Mouse (Mus musculus) small intestine, adult 2 months (tissue): ENCODE data around the gene 2310011J03Rik.

Source experiments
- CTCF ChIP-seq: fragments of 200-500 bp; IDR thresholded peaks from 2 replicates; pipeline ENCODE4 v1.5.1; 2012; ENCODE audit warnings: low read depth, mild to moderate bottlenecking, control low read depth, inconsistent platforms, low read length, moderate library complexity, mixed read lengths; ENCODE audit not compliant: insufficient replicate concordance, insufficient read length; ENCODE audit errors: extremely low read depth
- POLR2A ChIP-seq: fragments of 200-500 bp; IDR thresholded peaks from 2 replicates; pipeline ENCODE4 v1.6.1; 2012; ENCODE audit warnings: low read depth, mild to moderate bottlenecking, control low read depth, inconsistent platforms, low read length, moderate library complexity

DNA sequence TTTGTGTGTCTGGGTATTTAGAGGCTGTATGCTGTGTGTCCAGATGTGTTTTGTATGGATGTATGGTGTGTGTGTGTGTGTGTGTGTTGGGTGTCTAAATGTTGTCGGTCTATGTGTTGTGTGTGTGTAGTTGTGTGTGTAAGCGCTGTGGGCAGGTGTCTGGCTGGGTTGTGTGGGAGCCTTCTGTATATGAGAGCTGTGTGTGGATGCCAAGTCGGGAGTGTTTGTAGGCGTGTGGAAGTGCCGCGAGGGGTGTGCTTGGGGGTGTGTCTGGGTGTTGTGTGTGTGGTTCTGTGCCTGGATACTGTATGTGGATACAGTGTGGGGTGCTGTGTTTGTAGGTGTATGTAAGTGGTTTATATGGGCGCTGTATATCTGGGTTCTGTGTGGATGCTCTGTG, 37.0 kb upstream of the 2310011J03Rik start:
- TF ChIP-seq POLR2A (no peak), CTCF (no peak)
